Mouse (Mus musculus): ENCODE data around the gene Klf9. TPM values are rescaled to one million over a fixed set of nuclear protein-coding genes. Genes with fewer than 3 reads are reported as not detected.

Gene Klf9
- polyA plus RNA-seq, 1 experiment from 2014 or later, result 6.6 TPM

- no peaks in the 10 kb centered on the region for H3K27me3 ChIP-seq (ENCODE audit: control insufficient read depth, insufficient read depth, low read depth, low read length)
- no peak for ATAC-seq (ENCODE audit: low read depth)
- H3K9me3 ChIP-seq (ENCODE audit: control insufficient read depth, low read length), result no peaks in the 10 kb centered on the region
- no peak overlapping the region for H3K4me2 ChIP-seq (ENCODE audit: low read depth, low read length)
- no peak overlapping the region for H3K9ac ChIP-seq (ENCODE audit: low read length)
- H3K27ac ChIP-seq (ENCODE audit: low read length), result no peak overlapping the region
- H3K36me3 ChIP-seq (ENCODE audit: control insufficient read depth, insufficient read depth, low read length), result peaks cover 7% of the 10 kb centered on the region; the same call in 1 of the 2 replicates
- H3K4me1 ChIP-seq (replicated peaks; ENCODE audit: control insufficient read depth, insufficient read depth, low read length), result no peaks in the 10 kb centered on the region
- no peak overlapping the region for H3K4me3 ChIP-seq (ENCODE audit: low read length)
- WGBS, result 76% methylated on average over 3 of the region's 3 CpGs
These were observed 52.0 kb downstream of the Klf9 start for GRCm38 (mm10) chr19:23193076-23193475.

GRCm38 (mm10) chr19:23202106-23202505, 61.1 kb downstream of the Klf9 start:
- peaks cover 5% of the 10 kb centered on the region; the same call in 1 of the 2 replicates for H3K9me3 ChIP-seq (ENCODE audit: control insufficient read depth, low read length)
- no peak overlapping the region for H3K27ac ChIP-seq (ENCODE audit: low read length)
- no peak for ATAC-seq (ENCODE audit: low read depth)
- H3K36me3 ChIP-seq (ENCODE audit: control insufficient read depth, insufficient read depth, low read length), result peaks cover 23% of the 10 kb centered on the region
- no peak overlapping the region for H3K4me3 ChIP-seq (ENCODE audit: low read length)
- WGBS, result 96% methylated on average over 5 of the region's 5 CpGs
- no peaks in the 10 kb centered on the region for H3K4me1 ChIP-seq (replicated peaks; ENCODE audit: control insufficient read depth, insufficient read depth, low read length)
- no peak overlapping the region for H3K4me2 ChIP-seq (ENCODE audit: low read depth, low read length)
- no peaks in the 10 kb centered on the region for H3K27me3 ChIP-seq (ENCODE audit: control insufficient read depth, insufficient read depth, low read depth, low read length)
- H3K9ac ChIP-seq (ENCODE audit: low read length), result no peak overlapping the region

- no peak overlapping the region for H3K27ac ChIP-seq (ENCODE audit: low read length)
- H3K27me3 ChIP-seq (ENCODE audit: control insufficient read depth, insufficient read depth, low read depth, low read length), result no peaks in the 10 kb centered on the region
- no peak for ATAC-seq (ENCODE audit: low read depth)
- no peaks in the 10 kb centered on the region for H3K4me1 ChIP-seq (replicated peaks; ENCODE audit: control insufficient read depth, insufficient read depth, low read length)
- WGBS, result 88% methylated on average over 3 of the region's 3 CpGs
- no peak overlapping the region for H3K4me2 ChIP-seq (ENCODE audit: low read depth, low read length)
- H3K36me3 ChIP-seq (ENCODE audit: control insufficient read depth, insufficient read depth, low read length), result peaks cover 28% of the 10 kb centered on the region
- peaks cover 5% of the 10 kb centered on the region; the same call in 1 of the 2 replicates for H3K9me3 ChIP-seq (ENCODE audit: control insufficient read depth, low read length)
- H3K4me3 ChIP-seq (ENCODE audit: low read length), result no peak overlapping the region
- H3K9ac ChIP-seq (ENCODE audit: low read length), result no peak overlapping the region
These were observed 62.6 kb downstream of the Klf9 start for GRCm38 (mm10) chr19:23203505-23204053.

GRCm38 (mm10) chr19:23211325-23211724, 70.3 kb downstream of the Klf9 start:
- Histone ChIP-seq H3K27me3 (ENCODE audit: control insufficient read depth, insufficient read depth, low read depth, low read length) (no peaks in the 10 kb centered on the region), H3K4me2 (ENCODE audit: low read depth, low read length) (no peak overlapping the region), H3K27ac (ENCODE audit: low read length) (no peak overlapping the region), H3K9ac (ENCODE audit: low read length) (no peak overlapping the region), H3K4me1 (replicated peaks; ENCODE audit: control insufficient read depth, insufficient read depth, low read length) (no peaks in the 10 kb centered on the region), H3K4me3 (ENCODE audit: low read length) (no peak overlapping the region), H3K9me3 (ENCODE audit: control insufficient read depth, low read length) (no peaks in the 10 kb centered on the region), H3K36me3 (ENCODE audit: control insufficient read depth, insufficient read depth, low read length) (peaks cover 23% of the 10 kb centered on the region)
- 82% methylated on average over 6 of the region's 6 CpGs for WGBS
- no peak for ATAC-seq (ENCODE audit: low read depth)

- WGBS, result 92% methylated on average over 8 of the region's 8 CpGs
- Histone ChIP-seq H3K4me2 (ENCODE audit: low read depth, low read length) (no peak overlapping the region), H3K9ac (ENCODE audit: low read length) (no peak overlapping the region), H3K9me3 (ENCODE audit: control insufficient read depth, low read length) (no peaks in the 10 kb centered on the region), H3K27ac (ENCODE audit: low read length) (no peak overlapping the region), H3K4me1 (replicated peaks; ENCODE audit: control insufficient read depth, insufficient read depth, low read length) (no peaks in the 10 kb centered on the region), H3K4me3 (ENCODE audit: low read length) (no peak overlapping the region), H3K36me3 (ENCODE audit: control insufficient read depth, insufficient read depth, low read length) (peaks cover 12% of the 10 kb centered on the region), H3K27me3 (ENCODE audit: control insufficient read depth, insufficient read depth, low read depth, low read length) (no peaks in the 10 kb centered on the region)
- ATAC-seq (ENCODE audit: low read depth), result no peak
These were observed 73.3 kb downstream of the Klf9 start for GRCm38 (mm10) chr19:23214326-23214725.

MicroRNAs within 50 kb of the gene (microRNA counts, 519-probe panel; counts per million panel counts)
- not detected for microRNA mmu-miR-1192

Small RNA genes within 50 kb of the gene (microRNA-seq; reads per million reads assigned to microRNA genes)
- gene Mir1192, result not detected

Other genes with a start within 250 kb of the Klf9 start
- 31.6 and 32.6 TPM in 2 replicates for gene Smc5, start 132.7 kb downstream of the Klf9 start, polyA plus RNA-seq (2015; fragmentation: Nextera tagmentation; extraction: Ambion mirVana)